Mouse (Mus musculus) hindbrain, embryonic 15.5 days (tissue): ENCODE measurements at regions not wholly inside any gene's neighbourhood (a gene's known extent, or its start where the extent isn't known, plus 50 kb on each side); places are given as distances from the start of the nearest gene placed in this dataset.

ENCODE experiments used
- ATAC-seq: fragments of 200-750 bp; cut with Nextera tagmentation; 2 replicates; pipeline ENCODE4 v1.8.0; 2017; ENCODE audit warnings: low read depth, moderate number of reproducible peaks, moderate TSS enrichment; ENCODE audit not compliant: low FRiP score
- H3K27ac ChIP-seq: fragments of 300-500 bp; sonication (generic); replicated peaks from 2 replicates; pipeline ENCODE4 v1.5.1; 2015; ENCODE audit warnings: mild to moderate bottlenecking, inconsistent platforms
- H3K27me3 ChIP-seq: fragments of 300-500 bp; sonication (generic); 2 replicates; pipeline ENCODE4 v1.6.1; 2015; ENCODE audit warnings: control low read depth, inconsistent platforms
- H3K36me3 ChIP-seq: fragments of 300-500 bp; sonication (generic); 2 replicates; pipeline ENCODE4 v1.6.1; 2015; ENCODE audit warnings: control low read depth, inconsistent platforms
- H3K4me1 ChIP-seq: fragments of 300-500 bp; sonication (generic); replicated peaks from 2 replicates; pipeline ENCODE4 v1.6.1; 2015; ENCODE audit warnings: control low read depth, inconsistent platforms
- H3K4me2 ChIP-seq: fragments of 300-500 bp; sonication (generic); 2 replicates; pipeline ENCODE4 v1.6.1; 2015; ENCODE audit warnings: moderate library complexity, mild to moderate bottlenecking, inconsistent platforms
- H3K4me3 ChIP-seq: fragments of 300-500 bp; sonication (generic); 2 replicates; pipeline ENCODE4 v1.5.1; 2015; ENCODE audit warnings: mild to moderate bottlenecking, inconsistent platforms
- H3K9ac ChIP-seq: fragments of 300-500 bp; sonication (generic); 2 replicates; pipeline ENCODE4 v1.6.1; 2015; ENCODE audit warnings: inconsistent platforms
- H3K9me3 ChIP-seq: fragments of 300-500 bp; sonication (generic); 2 replicates; pipeline ENCODE4 v1.6.1; 2016; ENCODE audit warnings: control low read depth, inconsistent platforms
- WGBS: fragments of 180-500 bp; shearing (Covaris S2); methylation state at CpG from one replicate; pipeline ENCODE4 v1.1.7; 2015; 5-methylcytosine and 5-hydroxymethylcytosine counted together

- H3K27me3 ChIP-seq, result no peaks in the 10 kb centered on the region
- 86% methylated on average over 1 of the region's 1 CpGs for WGBS
- no peaks in the 10 kb centered on the region for H3K36me3 ChIP-seq
- H3K4me1 ChIP-seq, result no peaks in the 10 kb centered on the region
- no peak for ATAC-seq
- no peaks in the 10 kb centered on the region for H3K9me3 ChIP-seq
- no peak overlapping the region for H3K9ac ChIP-seq
- no peak overlapping the region for H3K4me2 ChIP-seq
- no peak overlapping the region for H3K4me3 ChIP-seq
- no peak overlapping the region for H3K27ac ChIP-seq
Measured at GRCm38 (mm10) chr1:67789371-67789770, 666.5 kb downstream of the Cps1 start.

DNA sequence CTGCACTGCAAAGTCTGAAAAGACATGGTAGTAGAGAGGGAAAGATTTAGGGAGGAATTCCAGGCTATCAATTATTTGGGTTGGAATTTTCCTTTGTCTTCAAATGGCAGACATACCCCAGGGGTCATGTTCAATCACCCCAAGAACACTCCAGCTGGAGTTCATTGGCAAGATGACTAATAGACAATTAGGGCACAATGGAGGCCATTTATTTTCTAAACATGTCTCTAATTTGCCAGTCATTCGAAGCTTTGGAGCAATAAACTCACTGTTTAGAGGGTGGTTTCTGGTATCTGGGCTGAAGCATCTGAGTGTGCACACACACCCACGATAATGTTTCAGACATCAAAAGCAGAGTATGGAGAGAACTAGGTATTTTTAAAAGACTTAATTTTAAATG is 672.2 kb downstream of the Cps1 start:
- no peaks in the 10 kb centered on the region for H3K4me1 ChIP-seq
- no peaks in the 10 kb centered on the region for H3K9me3 ChIP-seq
- no peaks in the 10 kb centered on the region for H3K36me3 ChIP-seq
- H3K9ac ChIP-seq, result no peak overlapping the region
- no peak overlapping the region for H3K4me3 ChIP-seq
- 27% methylated on average over 2 of the region's 2 CpGs for WGBS
- ATAC-seq, result 0 out of 2 replicates have a peak, but pooled peaks have one; percentile 23
- no peaks in the 10 kb centered on the region for H3K27me3 ChIP-seq
- no peak overlapping the region for H3K27ac ChIP-seq
- no peak overlapping the region for H3K4me2 ChIP-seq

- WGBS, result 84% methylated on average over 1 of the region's 1 CpGs
- no peak for ATAC-seq
Measured at GRCm38 (mm10) chr1:67795478-67795877, 672.7 kb downstream of the Cps1 start.

DNA sequence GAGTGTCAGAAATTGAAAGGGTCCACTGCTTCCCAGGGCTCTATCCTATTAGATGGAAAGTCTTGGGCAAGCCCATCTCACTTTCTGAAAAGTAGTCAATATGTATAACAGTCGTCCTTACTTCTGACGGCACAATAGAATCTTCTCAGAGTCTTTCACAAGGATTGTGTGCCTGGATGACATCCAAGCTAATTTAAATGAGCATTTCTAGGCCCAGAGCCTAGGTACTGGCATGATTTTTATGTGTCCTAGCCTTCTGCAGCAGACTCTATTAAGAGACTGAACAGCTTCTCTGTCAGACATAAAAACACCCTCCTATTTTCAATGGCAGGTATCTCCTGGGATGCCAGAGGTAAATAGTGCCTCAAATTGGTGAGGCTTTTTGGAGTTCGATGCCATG is 680.5 kb downstream of the Cps1 start:
- Histone ChIP-seq H3K36me3 (no peaks in the 10 kb centered on the region), H3K4me3 (no peak overlapping the region), H3K9ac (no peak overlapping the region), H3K4me1 (no peaks in the 10 kb centered on the region), H3K9me3 (no peaks in the 10 kb centered on the region), H3K4me2 (no peak overlapping the region), H3K27me3 (no peaks in the 10 kb centered on the region), H3K27ac (no peak overlapping the region)
- WGBS, result 63% methylated on average over 3 of the region's 3 CpGs
- ATAC-seq, result no peak

More at GRCm38 (mm10) chr1:67795478-67795877, 672.7 kb downstream of the Cps1 start:
- no peaks in the 10 kb centered on the region for H3K36me3 ChIP-seq
- no peak overlapping the region for H3K27ac ChIP-seq
- H3K4me2 ChIP-seq, result no peak overlapping the region
- H3K27me3 ChIP-seq, result no peaks in the 10 kb centered on the region
- H3K9me3 ChIP-seq, result no peaks in the 10 kb centered on the region
- H3K4me1 ChIP-seq, result no peaks in the 10 kb centered on the region
- no peak overlapping the region for H3K4me3 ChIP-seq
- no peak overlapping the region for H3K9ac ChIP-seq

GRCm38 (mm10) chr1:67820092-67820491 is 697.3 kb downstream of the Cps1 start:
- 89% methylated on average over 3 of the region's 3 CpGs for WGBS
- no peaks in the 10 kb centered on the region for H3K4me1 ChIP-seq
- ATAC-seq, result no peak

DNA sequence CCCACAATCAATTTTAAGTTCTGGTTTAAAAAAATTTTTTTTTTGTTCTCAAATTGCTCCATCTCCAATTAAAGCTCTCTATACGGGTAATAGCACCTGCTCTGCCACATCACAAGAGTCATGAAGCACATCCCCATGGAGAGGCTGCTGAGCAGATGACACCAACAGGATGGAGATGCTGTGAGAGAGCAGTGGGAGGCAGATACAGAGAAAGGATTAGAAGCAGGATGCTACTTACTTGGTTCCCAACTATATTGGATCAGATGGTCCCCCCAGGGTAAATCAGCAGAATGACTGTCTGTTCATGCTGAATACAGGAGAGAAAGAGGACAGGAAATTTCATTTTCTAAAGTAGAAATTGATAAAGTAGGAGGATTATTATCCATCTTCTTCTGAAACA is 725.2 kb downstream of the Cps1 start:
- Histone ChIP-seq H3K27ac (no peak overlapping the region), H3K9ac (no peak overlapping the region), H3K9me3 (no peaks in the 10 kb centered on the region), H3K27me3 (no peaks in the 10 kb centered on the region), H3K4me3 (no peak overlapping the region), H3K4me2 (no peak overlapping the region), H3K36me3 (no peaks in the 10 kb centered on the region), H3K4me1 (no peaks in the 10 kb centered on the region)
- WGBS, result 40% methylated on average over 1 of the region's 1 CpGs
- ATAC-seq, result no peak

More at GRCm38 (mm10) chr1:67820092-67820491, 697.3 kb downstream of the Cps1 start:
- Histone ChIP-seq H3K9ac (no peak overlapping the region), H3K4me2 (no peak overlapping the region), H3K4me3 (no peak overlapping the region), H3K36me3 (no peaks in the 10 kb centered on the region), H3K27me3 (no peaks in the 10 kb centered on the region), H3K9me3 (no peaks in the 10 kb centered on the region), H3K27ac (no peak overlapping the region)

GRCm38 (mm10) chr1:67893510-67893909 is 770.7 kb downstream of the Cps1 start:
- WGBS, result 37% methylated on average over 2 of the region's 2 CpGs
- ATAC-seq, result no peak

DNA sequence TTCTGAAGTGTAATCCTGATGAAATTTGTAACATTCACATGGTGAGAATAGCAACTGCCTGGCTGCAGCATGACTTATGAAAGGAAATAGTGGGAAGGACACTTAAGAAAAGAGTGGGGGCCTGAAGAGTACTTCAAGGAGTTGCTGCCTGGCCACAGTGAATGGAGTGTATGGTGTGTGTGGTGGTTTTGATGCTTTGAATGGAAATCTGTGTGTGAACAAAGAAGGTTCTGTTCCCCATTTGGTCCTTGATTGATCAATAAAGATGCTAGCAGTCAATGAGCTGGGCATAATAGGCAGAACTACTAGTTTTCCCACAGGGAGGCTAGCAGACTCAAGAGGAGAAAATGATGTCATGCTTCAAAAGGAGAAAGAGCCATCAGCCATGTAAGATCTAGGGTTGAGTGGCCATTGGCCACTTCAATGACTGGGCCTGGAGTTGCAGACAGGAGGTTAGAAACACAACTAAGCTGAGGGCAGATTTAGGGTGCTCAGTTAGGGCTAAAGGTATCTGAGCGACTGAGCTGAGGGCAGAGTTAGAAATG is 772.0 kb downstream of the Cps1 start:
- H3K4me1 ChIP-seq, result no peaks in the 10 kb centered on the region
- no peaks in the 10 kb centered on the region for H3K9me3 ChIP-seq
- H3K36me3 ChIP-seq, result no peaks in the 10 kb centered on the region
- no peak for ATAC-seq
- no peak overlapping the region for H3K9ac ChIP-seq
- WGBS, result 93% methylated on average over 1 of the region's 1 CpGs
- no peak overlapping the region for H3K27ac ChIP-seq
- no peaks in the 10 kb centered on the region for H3K27me3 ChIP-seq
- H3K4me3 ChIP-seq, result no peak overlapping the region
- no peak overlapping the region for H3K4me2 ChIP-seq

More at GRCm38 (mm10) chr1:67893510-67893909, 770.7 kb downstream of the Cps1 start:
- Histone ChIP-seq H3K27ac (no peak overlapping the region), H3K4me2 (no peak overlapping the region), H3K27me3 (no peaks in the 10 kb centered on the region), H3K4me1 (no peaks in the 10 kb centered on the region), H3K9me3 (no peaks in the 10 kb centered on the region), H3K36me3 (no peaks in the 10 kb centered on the region), H3K4me3 (no peak overlapping the region), H3K9ac (no peak overlapping the region)

DNA sequence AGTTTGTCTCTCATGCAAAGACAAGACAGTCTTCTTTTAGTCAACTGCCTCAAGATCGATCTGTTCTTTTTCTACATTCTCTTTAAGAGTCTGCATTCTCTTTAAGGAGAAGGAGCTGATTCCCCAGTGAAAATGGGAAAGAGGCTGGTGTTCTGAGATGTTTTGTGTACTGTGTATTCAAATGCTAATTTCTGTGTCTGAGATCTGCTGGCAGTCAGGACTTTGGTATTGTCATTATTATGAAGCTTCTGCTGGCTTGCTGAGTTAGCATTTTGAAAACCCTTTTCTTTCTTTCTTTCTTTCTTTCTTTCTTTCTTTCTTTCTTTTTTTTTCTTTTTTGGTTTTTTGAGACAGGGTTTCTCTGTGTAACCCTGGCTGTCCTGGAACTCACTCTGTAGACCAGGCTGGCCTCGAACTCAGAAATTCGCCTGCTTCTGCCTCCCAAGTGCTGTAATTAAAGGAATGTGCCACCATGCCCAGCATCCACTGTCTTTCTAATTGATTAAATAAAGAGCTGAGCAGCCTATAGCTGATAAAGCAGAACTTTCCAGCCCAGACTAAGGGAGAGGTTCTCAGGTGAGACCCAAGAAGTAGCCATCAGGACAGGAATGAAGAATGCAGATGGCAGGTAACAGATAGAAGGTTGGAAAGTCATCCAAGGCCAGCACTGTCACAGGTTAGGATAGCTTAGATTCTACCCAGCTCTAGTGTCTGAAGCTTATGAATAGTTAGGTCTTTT is 813.1 kb downstream of the Cps1 start:
- Histone ChIP-seq H3K4me2 (no peak overlapping the region), H3K4me1 (no peaks in the 10 kb centered on the region), H3K27ac (no peak overlapping the region), H3K9me3 (no peaks in the 10 kb centered on the region), H3K36me3 (no peaks in the 10 kb centered on the region), H3K9ac (no peak overlapping the region), H3K27me3 (no peaks in the 10 kb centered on the region), H3K4me3 (no peak overlapping the region)
- ATAC-seq, result no peak
- 35% methylated on average over 3 of the region's 3 CpGs for WGBS

- H3K9ac ChIP-seq, result no peak overlapping the region
- H3K36me3 ChIP-seq, result no peaks in the 10 kb centered on the region
- no peak overlapping the region for H3K4me3 ChIP-seq
- H3K9me3 ChIP-seq, result no peaks in the 10 kb centered on the region
- no peaks in the 10 kb centered on the region for H3K4me1 ChIP-seq
- H3K27ac ChIP-seq, result no peak overlapping the region
- H3K27me3 ChIP-seq, result no peaks in the 10 kb centered on the region
- H3K4me2 ChIP-seq, result no peak overlapping the region
- ATAC-seq, result no peak
- 94% methylated on average over 4 of the region's 4 CpGs for WGBS
Measured at GRCm38 (mm10) chr1:67981386-67981785, 858.6 kb downstream of the Cps1 start.
